Mouse (Mus musculus) heart, embryonic 11.5 days (tissue): ENCODE data around the gene Ssh1. TPM values are rescaled to one million over a fixed set of nuclear protein-coding genes. Genes with fewer than 3 reads are reported as not detected.

Experiments used
- ATAC-seq: fragments of 200-750 bp; cut with Nextera tagmentation; replicated peaks from 2 replicates; pipeline ENCODE4 v1.8.0; 2017; ENCODE audit warnings: moderate library complexity; ENCODE audit not compliant: insufficient number of reproducible peaks, low FRiP score, low TSS enrichment
- H3K27ac ChIP-seq: fragments of 300-500 bp; sonication (generic); 2 replicates; pipeline ENCODE4 v1.5.1; 2014; ENCODE audit warnings: mild to moderate bottlenecking, low read depth, low read length
- H3K27me3 ChIP-seq: fragments of 300-500 bp; sonication (generic); 2 replicates; pipeline ENCODE4 v1.6.1; 2014; ENCODE audit warnings: mild to moderate bottlenecking, low read length, mixed read lengths; ENCODE audit not compliant: control insufficient read depth, insufficient read depth
- H3K36me3 ChIP-seq: fragments of 300-500 bp; sonication (generic); 2 replicates; pipeline ENCODE4 v1.6.1; 2014; ENCODE audit warnings: mild to moderate bottlenecking, low read length, moderate library complexity, mixed read lengths; ENCODE audit not compliant: control insufficient read depth, insufficient read depth
- H3K4me1 ChIP-seq: fragments of 300-500 bp; sonication (generic); 2 replicates; pipeline ENCODE4 v1.6.1; 2014; ENCODE audit warnings: low read length; ENCODE audit not compliant: control insufficient read depth, insufficient read depth
- H3K4me2 ChIP-seq: fragments of 300-500 bp; sonication (generic); 2 replicates; pipeline ENCODE4 v1.6.1; 2014; ENCODE audit warnings: mild to moderate bottlenecking, moderate library complexity
- H3K4me3 ChIP-seq: fragments of 300-500 bp; sonication (generic); 2 replicates; pipeline ENCODE4 v1.5.1; 2014; ENCODE audit warnings: low read depth, low read length
- H3K9ac ChIP-seq: fragments of 300-500 bp; sonication (generic); 2 replicates; pipeline ENCODE4 v1.6.1; 2014; ENCODE audit warnings: mild to moderate bottlenecking, low read depth, low read length, moderate library complexity
- H3K9me3 ChIP-seq: fragments of 300-500 bp; sonication (generic); replicated peaks from 2 replicates; pipeline ENCODE4 v1.6.1; 2016; ENCODE audit warnings: low read length; ENCODE audit not compliant: control insufficient read depth
- WGBS: fragments of 180-500 bp; shearing (Covaris S2); extraction: QIAGEN DNeasy Blood & Tissue Kit; methylation state at CpG from one replicate; pipeline ENCODE4 v1.1.7; 2014; ENCODE audit not compliant: insufficient replicate concordance; 5-methylcytosine and 5-hydroxymethylcytosine counted together
- polyA plus RNA-seq: library from polyadenylated mRNA; unstranded; fragments of >200 nt; fragmentation: Nextera tagmentation; extraction: Ambion mirVana; gene quantifications from 2 replicates; pipeline ENCODE4 v1.2.1, GENCODE M21; 2014

The Ssh1 gene
- polyA plus RNA-seq, 1 experiment from 2014 or later, result 35.8 TPM

- no peaks in the 10 kb centered on the region for H3K27me3 ChIP-seq
- H3K4me1 ChIP-seq, result peaks cover 45% of the 10 kb centered on the region
- under 1% methylated on average over 56 of the region's 69 CpGs for WGBS
- H3K4me2 ChIP-seq, result peak overlapping the region; percentile 87
- peak; percentile 82 for ATAC-seq
- no peaks in the 10 kb centered on the region; the same call in 1 of the 2 replicates for H3K36me3 ChIP-seq
- peak overlapping the region; percentile 96 for H3K27ac ChIP-seq
- H3K9me3 ChIP-seq, result no peaks in the 10 kb centered on the region
- peak overlapping the region; percentile 86 for H3K4me3 ChIP-seq
- peak overlapping the region; percentile 96 for H3K9ac ChIP-seq
Measured at GRCm38 (mm10) chr5:113907786-113908567, 85.7 kb downstream of the Ssh1 start.

DNA sequence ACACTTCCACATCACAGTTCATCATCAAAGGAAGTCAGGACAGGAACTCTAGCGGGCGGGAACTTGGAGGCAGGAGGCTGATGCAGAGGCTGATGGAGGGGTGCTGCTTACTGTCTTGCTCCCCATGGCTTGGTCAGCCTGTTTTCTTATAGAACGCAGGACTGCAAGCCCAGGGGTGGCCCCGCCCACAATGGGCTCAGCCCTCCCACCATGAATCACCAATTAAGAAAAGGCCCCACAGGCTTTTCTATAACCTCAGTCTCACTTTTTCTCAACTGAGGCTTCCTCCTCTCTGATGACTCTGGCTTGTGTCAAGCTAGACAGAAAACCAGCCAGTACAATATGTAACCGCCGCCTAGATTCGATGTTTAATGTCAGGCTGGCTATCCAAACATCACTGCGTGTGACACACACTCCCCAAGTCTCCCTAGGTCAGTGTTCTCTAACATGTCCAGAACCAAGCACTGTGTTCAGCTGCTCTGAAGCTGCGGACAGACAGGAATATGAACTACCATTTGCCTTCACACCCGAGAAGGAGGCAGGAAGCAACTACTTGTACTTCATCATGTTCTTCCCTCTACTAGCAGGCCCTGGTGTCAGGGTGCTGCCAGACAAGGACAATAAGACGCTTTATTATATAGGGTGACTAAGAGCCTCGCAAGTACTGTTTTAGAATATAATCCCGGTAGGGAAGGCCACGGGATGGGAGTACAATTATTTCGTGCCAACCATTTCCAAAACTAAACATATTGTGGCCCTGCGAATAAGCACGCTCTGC lies 86.5 kb downstream of the Ssh1 start:
- Histone ChIP-seq H3K4me1 (peaks cover 53% of the 10 kb centered on the region), H3K9me3 (no peaks in the 10 kb centered on the region), H3K4me3 (peak overlapping the region; percentile 86), H3K4me2 (peak overlapping the region; percentile 87), H3K27me3 (no peaks in the 10 kb centered on the region), H3K27ac (peak overlapping the region; percentile 96), H3K9ac (peak overlapping the region; percentile 96), H3K36me3 (no peaks in the 10 kb centered on the region; the same call in 1 of the 2 replicates)
- WGBS, result 12% methylated on average over 17 of the region's 17 CpGs
- no peak for ATAC-seq

GRCm38 (mm10) chr5:113904987-113905386 lies 88.7 kb downstream of the Ssh1 start:
- H3K36me3 ChIP-seq, result no peaks in the 10 kb centered on the region; the same call in 1 of the 2 replicates
- no peaks in the 10 kb centered on the region for H3K27me3 ChIP-seq
- H3K27ac ChIP-seq, result no peak overlapping the region
- no peak overlapping the region for H3K4me3 ChIP-seq
- no peaks in the 10 kb centered on the region for H3K9me3 ChIP-seq
- H3K4me1 ChIP-seq, result peaks cover 66% of the 10 kb centered on the region
- peak overlapping the region; percentile 32 for H3K4me2 ChIP-seq
- 16% methylated on average over 4 of the region's 4 CpGs for WGBS
- no peak for ATAC-seq
- H3K9ac ChIP-seq, result no peak overlapping the region; the same call in 1 of the 2 replicates

DNA sequence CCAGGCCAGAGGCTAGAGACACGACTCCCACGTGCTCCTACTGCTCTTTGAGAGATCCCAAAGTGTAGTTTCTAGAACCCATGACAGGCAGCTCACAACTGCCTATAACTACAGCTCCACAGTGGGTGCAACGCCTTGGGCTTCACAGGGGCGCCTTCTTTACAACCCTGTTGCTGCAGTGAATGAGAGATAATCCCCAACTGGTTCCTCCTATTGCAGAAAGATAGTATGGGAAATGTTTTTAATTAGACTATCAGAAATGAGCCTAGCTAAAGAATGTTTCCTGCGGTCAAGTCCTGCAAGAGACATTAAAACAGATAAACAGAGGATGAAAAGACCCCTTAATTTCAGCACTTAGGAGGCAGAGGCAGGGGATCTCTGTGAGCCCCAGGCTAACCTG lies 90.7 kb downstream of the Ssh1 start:
- no peak for ATAC-seq
- Histone ChIP-seq H3K36me3 (no peaks in the 10 kb centered on the region; the same call in 1 of the 2 replicates), H3K4me2 (no peak overlapping the region; the same call in 1 of the 2 replicates), H3K27me3 (no peaks in the 10 kb centered on the region), H3K9me3 (no peaks in the 10 kb centered on the region), H3K4me3 (no peak overlapping the region), H3K27ac (no peak overlapping the region; the same call in 1 of the 2 replicates), H3K9ac (no peak overlapping the region), H3K4me1 (peaks cover 68% of the 10 kb centered on the region)
- 65% methylated on average over 5 of the region's 5 CpGs for WGBS

GRCm38 (mm10) chr5:113902017-113902416 lies 91.7 kb downstream of the Ssh1 start:
- Histone ChIP-seq H3K4me1 (peaks cover 71% of the 10 kb centered on the region), H3K36me3 (no peaks in the 10 kb centered on the region; the same call in 1 of the 2 replicates), H3K4me3 (no peak overlapping the region), H3K27ac (no peak overlapping the region), H3K9me3 (no peaks in the 10 kb centered on the region), H3K27me3 (no peaks in the 10 kb centered on the region), H3K4me2 (no peak overlapping the region; the same call in 1 of the 2 replicates), H3K9ac (no peak overlapping the region)
- WGBS, result 39% methylated on average over 6 of the region's 6 CpGs
- no peak for ATAC-seq

GRCm38 (mm10) chr5:113901074-113901571 lies 92.6 kb downstream of the Ssh1 start:
- H3K4me1 ChIP-seq, result peaks cover 63% of the 10 kb centered on the region
- H3K27ac ChIP-seq, result peak overlapping the region; percentile 70
- no peak for ATAC-seq
- H3K9me3 ChIP-seq, result no peaks in the 10 kb centered on the region
- no peaks in the 10 kb centered on the region; the same call in 1 of the 2 replicates for H3K36me3 ChIP-seq
- no peak overlapping the region for H3K4me3 ChIP-seq
- H3K4me2 ChIP-seq, result peak overlapping the region; percentile 37
- no peaks in the 10 kb centered on the region for H3K27me3 ChIP-seq
- no peak overlapping the region for H3K9ac ChIP-seq
- 26% methylated on average over 8 of the region's 8 CpGs for WGBS

- ATAC-seq, result no peak
- Histone ChIP-seq H3K4me3 (no peak overlapping the region), H3K9me3 (no peaks in the 10 kb centered on the region), H3K4me2 (no peak overlapping the region), H3K9ac (no peak overlapping the region), H3K36me3 (no peaks in the 10 kb centered on the region; the same call in 1 of the 2 replicates), H3K27me3 (no peaks in the 10 kb centered on the region), H3K4me1 (peaks cover 48% of the 10 kb centered on the region), H3K27ac (no peak overlapping the region)
- 86% methylated on average over 12 of the region's 12 CpGs for WGBS
Measured at GRCm38 (mm10) chr5:113899543-113899942, 94.2 kb downstream of the Ssh1 start.

DNA sequence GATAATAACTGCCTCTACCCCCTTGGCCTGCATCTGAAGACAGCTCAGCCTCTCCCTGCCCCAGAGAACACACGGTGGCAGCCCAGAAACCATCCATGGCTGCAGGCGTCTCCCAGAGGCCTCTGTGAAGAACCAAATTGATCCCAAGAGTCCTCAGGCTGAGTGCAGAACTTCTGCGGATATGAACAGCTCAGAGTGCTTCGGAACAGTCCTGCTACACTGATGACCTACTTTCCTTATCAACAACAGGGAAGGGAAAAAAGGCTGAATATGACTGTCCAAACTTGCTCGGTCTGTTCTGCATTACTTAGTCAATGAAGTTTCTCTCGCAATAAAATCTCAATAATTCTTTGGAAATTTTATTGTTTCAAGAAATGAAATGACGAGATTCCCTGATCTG lies 101.7 kb downstream of the Ssh1 start:
- H3K27me3 ChIP-seq, result no peaks in the 10 kb centered on the region
- no peaks in the 10 kb centered on the region for H3K9me3 ChIP-seq
- no peaks in the 10 kb centered on the region for H3K36me3 ChIP-seq
- 72% methylated on average over 7 of the region's 7 CpGs for WGBS
- no peak for ATAC-seq
- peak overlapping the region; percentile 44; the same call in 1 of the 2 replicates for H3K9ac ChIP-seq
- 0 out of 2 replicates have a peak overlapping the region, but pooled peaks have one; percentile 3 for H3K27ac ChIP-seq
- H3K4me2 ChIP-seq, result no peak overlapping the region
- H3K4me3 ChIP-seq, result no peak overlapping the region
- peaks cover 32% of the 10 kb centered on the region for H3K4me1 ChIP-seq
